Mouse (Mus musculus) MEL (cell line): ENCODE measurements around the gene Hoxd11.

Experiments used
- CTCF ChIP-seq, 3 experiments: IDR thresholded peaks in 2 of 3; conservative IDR thresholded peaks in 1 of 3; 2 replicates each; pipeline ENCODE4 v1.5.1; 2011 to 2012; ENCODE audit warnings: low read length in 3 of 3, low read depth in 2 of 3, mild to moderate bottlenecking in 2 of 3, improper control_type of control experiment in 1 of 3, inconsistent platforms in 1 of 3, mixed read lengths in 1 of 3, moderate library complexity in 1 of 3; ENCODE audit not compliant: control insufficient read depth in 1 of 3, insufficient read depth in 1 of 3, poor library complexity in 1 of 3, severe bottlenecking in 1 of 3
- EP300 ChIP-seq, 2 experiments: IDR thresholded peaks; 2 replicates each; pipeline ENCODE4 v1.6.1; 2011; ENCODE audit warnings: improper control_type of control experiment in 2 of 2, low read length in 2 of 2, low read depth in 1 of 2, mild to moderate bottlenecking in 1 of 2
- JUND ChIP-seq: IDR thresholded peaks from 2 replicates; pipeline ENCODE4 v1.6.1; 2011; ENCODE audit warnings: low read depth, mild to moderate bottlenecking, improper control_type of control experiment, low read length
- MAFK ChIP-seq: IDR thresholded peaks from 2 replicates; pipeline ENCODE4 v1.6.1; 2011; ENCODE audit warnings: low read depth, mild to moderate bottlenecking, low read length, improper control_type of control experiment, borderline replicate concordance
- NELFE ChIP-seq: IDR thresholded peaks from 2 replicates; pipeline ENCODE4 v1.6.1; 2011; ENCODE audit warnings: low read depth, low read length, improper control_type of control experiment
- TAL1 ChIP-seq: IDR thresholded peaks from 2 replicates; pipeline ENCODE4 v1.6.1; 2012; ENCODE audit warnings: mild to moderate bottlenecking, inconsistent platforms, low read length, moderate library complexity, mixed read lengths
- ZC3H11A ChIP-seq: IDR thresholded peaks from 2 replicates; pipeline ENCODE4 v1.6.1; 2012; ENCODE audit warnings: low read depth, mild to moderate bottlenecking, inconsistent platforms, low read length, improper control_type of control experiment

DNA sequence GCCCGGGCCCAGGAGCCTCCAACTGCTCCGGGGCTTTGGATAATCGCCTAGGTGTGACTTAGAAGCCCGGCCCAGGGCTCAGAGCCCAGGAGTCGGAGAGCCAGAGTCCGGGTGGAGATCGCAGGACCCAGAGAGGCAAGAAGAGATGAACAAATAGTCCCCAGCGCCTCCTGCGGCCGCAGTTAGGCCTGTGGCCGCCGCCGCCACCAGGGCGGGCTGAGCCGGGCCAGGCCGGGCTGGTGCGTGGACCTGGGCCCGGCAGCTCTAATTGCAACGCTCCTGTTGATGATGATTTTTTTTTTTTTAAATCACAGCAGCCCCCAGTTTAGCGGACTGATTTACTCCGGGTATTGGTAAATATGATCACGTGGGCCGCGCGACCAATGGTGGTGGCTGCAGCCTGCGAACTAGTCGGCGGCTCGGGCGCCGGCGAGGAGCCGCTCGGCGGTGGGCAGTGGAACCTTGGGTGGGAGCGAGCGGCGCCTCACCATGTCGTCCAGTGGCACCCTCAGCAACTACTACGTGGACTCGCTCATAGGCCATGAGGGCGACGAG is 18.3 kb downstream of the Hoxd11 start, which contains the start of gene Hoxd9:
- TF ChIP-seq JUND (no peak), EP300 (IDR thresholded peaks at IDR 0.05; ENCODE audit: low read depth in 1 of 2, low read length in 2 of 2) (no peak), TAL1 (no peak), CTCF (IDR thresholded peaks at IDR 0.05 in 2 of 3, conservative IDR thresholded peaks at IDR 0.05 in 1 of 3; ENCODE audit: control insufficient read depth in 1 of 3, insufficient read depth in 1 of 3, low read depth in 2 of 3, low read length in 3 of 3, poor library complexity in 1 of 3, severe bottlenecking in 1 of 3) (no peak), ZC3H11A (no peak), MAFK (no peak), NELFE (no peak)
